Mouse (Mus musculus): ENCODE measurements around the gene Caskin1. TPM values are rescaled to one million over a fixed set of nuclear protein-coding genes. Genes with fewer than 3 reads are reported as not detected.

Gene Caskin1
- polyA plus RNA-seq, 1 experiment from 2014 or later, result 1.4 TPM

GRCm38 (mm10) chr17:24548921-24549617 lies 60.7 kb downstream of the Caskin1 start:
- no peaks in the 10 kb centered on the region for H3K9me3 ChIP-seq (ENCODE audit: control insufficient read depth, low read length)
- H3K4me3 ChIP-seq (ENCODE audit: low read length), result peak overlapping the region; percentile 89
- peak overlapping the region; percentile 75 for H3K27ac ChIP-seq (ENCODE audit: low read length)
- no peaks in the 10 kb centered on the region for H3K36me3 ChIP-seq (ENCODE audit: control insufficient read depth, insufficient read depth, low read length)
- peak; percentile 27 for ATAC-seq
- WGBS, result 5% methylated on average over 23 of the region's 23 CpGs
- H3K4me2 ChIP-seq (ENCODE audit: low read depth, low read length), result peak overlapping the region; percentile 82
- H3K4me1 ChIP-seq (ENCODE audit: control insufficient read depth, insufficient read depth, low read length), result peaks cover 23% of the 10 kb centered on the region
- H3K9ac ChIP-seq (ENCODE audit: low read depth, low read length), result peak overlapping the region; percentile 63
- no peaks in the 10 kb centered on the region for H3K27me3 ChIP-seq (replicated peaks; ENCODE audit: control insufficient read depth, insufficient read depth, low read length)

GRCm38 (mm10) chr17:24549618-24550415 lies 61.4 kb downstream of the Caskin1 start, which contains the start of gene Pkd1:
Pkd1 (plus strand) TSS chr17:24549834.
- Histone ChIP-seq H3K36me3 (ENCODE audit: control insufficient read depth, insufficient read depth, low read length) (no peaks in the 10 kb centered on the region), H3K4me2 (ENCODE audit: low read depth, low read length) (peak within 1 kb of the TSS; percentile 82), H3K4me3 (ENCODE audit: low read length) (peak within 1 kb of the TSS; percentile 89), H3K4me1 (ENCODE audit: control insufficient read depth, insufficient read depth, low read length) (peaks cover 23% of the 10 kb centered on the region), H3K27me3 (replicated peaks; ENCODE audit: control insufficient read depth, insufficient read depth, low read length) (no peaks in the 10 kb centered on the region), H3K9ac (ENCODE audit: low read depth, low read length) (peak within 1 kb of the TSS; percentile 93), H3K27ac (ENCODE audit: low read length) (peak within 1 kb of the TSS; percentile 96), H3K9me3 (ENCODE audit: control insufficient read depth, low read length) (no peaks in the 10 kb centered on the region)
- under 1% methylated on average over 72 of the region's 72 CpGs for WGBS
- ATAC-seq, result peak; percentile 95

- H3K27me3 ChIP-seq (replicated peaks; ENCODE audit: control insufficient read depth, insufficient read depth, low read length), result no peaks in the 10 kb centered on the region
- H3K4me1 ChIP-seq (ENCODE audit: control insufficient read depth, insufficient read depth, low read length), result peaks cover 23% of the 10 kb centered on the region
- peak; percentile 73 for ATAC-seq
- H3K4me3 ChIP-seq (ENCODE audit: low read length), result peak overlapping the region; percentile 89
- H3K9me3 ChIP-seq (ENCODE audit: control insufficient read depth, low read length), result no peaks in the 10 kb centered on the region
- under 1% methylated on average over 44 of the region's 44 CpGs for WGBS
- H3K9ac ChIP-seq (ENCODE audit: low read depth, low read length), result peak overlapping the region; percentile 93
- peak overlapping the region; percentile 78 for H3K4me2 ChIP-seq (ENCODE audit: low read depth, low read length)
- H3K36me3 ChIP-seq (ENCODE audit: control insufficient read depth, insufficient read depth, low read length), result no peaks in the 10 kb centered on the region
- H3K27ac ChIP-seq (ENCODE audit: low read length), result peak overlapping the region; percentile 96
Observed at GRCm38 (mm10) chr17:24550416-24551049, 62.1 kb downstream of the Caskin1 start.

- ATAC-seq, result no peak
- WGBS, result 56% methylated on average over 3 of the region's 3 CpGs
- Histone ChIP-seq H3K4me2 (ENCODE audit: low read depth, low read length) (peak overlapping the region; percentile 78), H3K9ac (ENCODE audit: low read depth, low read length) (peak overlapping the region; percentile 93), H3K4me1 (ENCODE audit: control insufficient read depth, insufficient read depth, low read length) (peaks cover 20% of the 10 kb centered on the region), H3K4me3 (ENCODE audit: low read length) (peak overlapping the region; percentile 89), H3K27me3 (replicated peaks; ENCODE audit: control insufficient read depth, insufficient read depth, low read length) (no peaks in the 10 kb centered on the region), H3K36me3 (ENCODE audit: control insufficient read depth, insufficient read depth, low read length) (no peaks in the 10 kb centered on the region), H3K9me3 (ENCODE audit: control insufficient read depth, low read length) (no peaks in the 10 kb centered on the region), H3K27ac (ENCODE audit: low read length) (peak overlapping the region; percentile 96)
Observed at GRCm38 (mm10) chr17:24551050-24551444, 62.6 kb downstream of the Caskin1 start.

- H3K36me3 ChIP-seq (ENCODE audit: control insufficient read depth, insufficient read depth, low read length), result no peaks in the 10 kb centered on the region
- H3K9me3 ChIP-seq (ENCODE audit: control insufficient read depth, low read length), result no peaks in the 10 kb centered on the region
- no peak overlapping the region for H3K4me2 ChIP-seq (ENCODE audit: low read depth, low read length)
- peaks cover 19% of the 10 kb centered on the region for H3K4me1 ChIP-seq (ENCODE audit: control insufficient read depth, insufficient read depth, low read length)
- no peak for ATAC-seq
- 76% methylated on average over 7 of the region's 7 CpGs for WGBS
- H3K9ac ChIP-seq (ENCODE audit: low read depth, low read length), result no peak overlapping the region
- H3K27me3 ChIP-seq (replicated peaks; ENCODE audit: control insufficient read depth, insufficient read depth, low read length), result no peaks in the 10 kb centered on the region
- H3K27ac ChIP-seq (ENCODE audit: low read length), result 0 out of 2 replicates have a peak overlapping the region, but pooled peaks have one; percentile 88
- no peak overlapping the region for H3K4me3 ChIP-seq (ENCODE audit: low read length)
Observed at GRCm38 (mm10) chr17:24557091-24557490, 68.7 kb downstream of the Caskin1 start.

Other genes starting within 250 kb of the Caskin1 start
- 45.6 and 49.9 TPM in 2 replicates for gene Ccnf, start 237.1 kb upstream of the Caskin1 start, polyA plus RNA-seq (2015; fragmentation: Nextera tagmentation; extraction: Ambion mirVana)
- not detected in 2 replicates for gene Abca17, start 137.5 kb upstream of the Caskin1 start, polyA plus RNA-seq (2015; fragmentation: Nextera tagmentation; extraction: Ambion mirVana)
- gene Abca3, start 136.7 kb upstream of the Caskin1 start, polyA plus RNA-seq (2015; fragmentation: Nextera tagmentation; extraction: Ambion mirVana), result 9.6 and 11.3 TPM in 2 replicates
- gene Rnps1, start 74.0 kb upstream of the Caskin1 start, polyA plus RNA-seq (2015; fragmentation: Nextera tagmentation; extraction: Ambion mirVana), result 233 and 248 TPM in 2 replicates
- gene Eci1, start 62.0 kb upstream of the Caskin1 start, polyA plus RNA-seq (2015; fragmentation: Nextera tagmentation; extraction: Ambion mirVana), result 159 and 161 TPM in 2 replicates
- gene Dnase1l2, start 45.5 kb upstream of the Caskin1 start, polyA plus RNA-seq (2015; fragmentation: Nextera tagmentation; extraction: Ambion mirVana), result 1.5 and 1.8 TPM in 2 replicates
- 26.1 and 27.1 TPM in 2 replicates for gene E4f1, start 18.3 kb upstream of the Caskin1 start, polyA plus RNA-seq (2015; fragmentation: Nextera tagmentation; extraction: Ambion mirVana)
- gene Pgp, start 18.2 kb upstream of the Caskin1 start, polyA plus RNA-seq (2015; fragmentation: Nextera tagmentation; extraction: Ambion mirVana), result 83.8 and 87.1 TPM in 2 replicates
- 0.34 and 0.40 TPM in 2 replicates for gene Bricd5, start 14.7 kb upstream of the Caskin1 start, polyA plus RNA-seq (2015; fragmentation: Nextera tagmentation; extraction: Ambion mirVana)
- 25.1 and 26.0 TPM in 2 replicates for gene Mlst8, start 9.5 kb upstream of the Caskin1 start, polyA plus RNA-seq (2015; fragmentation: Nextera tagmentation; extraction: Ambion mirVana)
- gene Traf7, start 39.3 kb downstream of the Caskin1 start, polyA plus RNA-seq (2015; fragmentation: Nextera tagmentation; extraction: Ambion mirVana), result 81.9 and 87.6 TPM in 2 replicates
- gene Rab26, start 45.6 kb downstream of the Caskin1 start, polyA plus RNA-seq (2015; fragmentation: Nextera tagmentation; extraction: Ambion mirVana), result 5.2 and 6.6 TPM in 2 replicates
- 12.2 and 13.5 TPM in 2 replicates for gene Pkd1, start 61.2 kb downstream of the Caskin1 start, polyA plus RNA-seq (2015; fragmentation: Nextera tagmentation; extraction: Ambion mirVana)
- gene Tsc2, start 144.0 kb downstream of the Caskin1 start, polyA plus RNA-seq (2015; fragmentation: Nextera tagmentation; extraction: Ambion mirVana), result 38.5 and 41.8 TPM in 2 replicates
- gene Nthl1, start 144.1 kb downstream of the Caskin1 start, polyA plus RNA-seq (2015; fragmentation: Nextera tagmentation; extraction: Ambion mirVana), result 17.2 and 18.1 TPM in 2 replicates
- gene Slc9a3r2, start 161.7 kb downstream of the Caskin1 start, polyA plus RNA-seq (2015; fragmentation: Nextera tagmentation; extraction: Ambion mirVana), result 37.5 and 38.6 TPM in 2 replicates
- 0.29 TPM in 1 of 2 replicates, not detected in the other for gene Npw, start 169.9 kb downstream of the Caskin1 start, polyA plus RNA-seq (2015; fragmentation: Nextera tagmentation; extraction: Ambion mirVana)
- gene Zfp598, start 181.1 kb downstream of the Caskin1 start, polyA plus RNA-seq (2015; fragmentation: Nextera tagmentation; extraction: Ambion mirVana), result 11.0 and 15.4 TPM in 2 replicates
- gene Syngr3, start 201.4 kb downstream of the Caskin1 start, polyA plus RNA-seq (2015; fragmentation: Nextera tagmentation; extraction: Ambion mirVana), result 6.0 and 6.9 TPM in 2 replicates
- gene Gfer, start 207.6 kb downstream of the Caskin1 start, polyA plus RNA-seq (2015; fragmentation: Nextera tagmentation; extraction: Ambion mirVana), result 47.3 and 48.5 TPM in 2 replicates
- gene Noxo1, start 207.6 kb downstream of the Caskin1 start, polyA plus RNA-seq (2015; fragmentation: Nextera tagmentation; extraction: Ambion mirVana), result 17.7 and 19.0 TPM in 2 replicates
- gene Tbl3, start 219.1 kb downstream of the Caskin1 start, polyA plus RNA-seq (2015; fragmentation: Nextera tagmentation; extraction: Ambion mirVana), result 63.5 and 68.4 TPM in 2 replicates
- 0.15 TPM in 1 of 2 replicates, not detected in the other for gene Rnf151, start 229.5 kb downstream of the Caskin1 start, polyA plus RNA-seq (2015; fragmentation: Nextera tagmentation; extraction: Ambion mirVana)
- 1,425 and 1,515 TPM in 2 replicates for gene Rps2, start 229.5 kb downstream of the Caskin1 start, polyA plus RNA-seq (2015; fragmentation: Nextera tagmentation; extraction: Ambion mirVana)
- 376 and 382 TPM in 2 replicates for gene Ndufb10, start 235.9 kb downstream of the Caskin1 start, polyA plus RNA-seq (2015; fragmentation: Nextera tagmentation; extraction: Ambion mirVana)
- not detected in 2 replicates for gene Rpl3l, start 239.2 kb downstream of the Caskin1 start, polyA plus RNA-seq (2015; fragmentation: Nextera tagmentation; extraction: Ambion mirVana)
- gene Msrb1, start 248.0 kb downstream of the Caskin1 start, polyA plus RNA-seq (2015; fragmentation: Nextera tagmentation; extraction: Ambion mirVana), result 28.8 and 32.8 TPM in 2 replicates